Mouse (Mus musculus) liver, postnatal 0 days (tissue): ENCODE measurements at regions not wholly inside any gene's neighbourhood (a gene's known extent, or its start where the extent isn't known, plus 50 kb on each side); places are given as distances from the start of the nearest gene placed in this dataset.

Experiments
- CTCF ChIP-seq: sonication (generic); IDR thresholded peaks from 2 replicates; pipeline ENCODE4 v1.5.1; 2016; ENCODE audit warnings: antibody characterized with exemption, low read depth
- EP300 ChIP-seq: IDR thresholded peaks from 2 replicates; pipeline ENCODE4 v1.6.1; 2016; ENCODE audit warnings: antibody characterized with exemption, low read depth, mild to moderate bottlenecking

DNA sequence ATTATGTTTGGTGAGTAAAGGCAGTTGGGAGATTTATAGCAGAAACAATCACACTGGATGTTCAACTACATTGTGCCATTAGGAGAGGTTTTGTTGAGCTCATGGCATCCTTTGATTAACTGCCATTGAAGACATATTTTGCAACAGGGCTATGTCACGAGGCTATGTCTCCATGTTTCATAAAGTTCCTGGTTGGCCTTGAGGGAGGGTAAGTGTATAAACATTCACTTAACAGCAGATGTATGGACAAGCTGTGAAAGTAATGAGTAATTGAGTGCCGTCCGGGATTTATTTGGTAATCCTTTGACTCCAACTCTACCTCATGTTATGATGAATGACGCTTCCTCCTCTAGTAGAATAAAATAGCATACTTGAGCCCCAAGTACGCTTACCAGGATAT is 225.0 kb downstream of the Pcdh10 start:
- no peak for TF ChIP-seq EP300
- TF ChIP-seq CTCF = no peak
